Mouse (Mus musculus) granulocyte monocyte progenitor cell, adult 5-6 weeks (primary cell): Measurements from ENCODE around the gene Rpl32. TPM values are rescaled to one million over a fixed set of nuclear protein-coding genes. Genes with fewer than 3 reads are reported as not detected.

Experiments used
- ATAC-seq: replicated peaks from 2 replicates; pipeline ENCODE4 v1.8.0; 2016; ENCODE audit warnings: mild to moderate bottlenecking, moderate TSS enrichment, inconsistent platforms; ENCODE audit not compliant: poor library complexity, severe bottlenecking
- total RNA-seq, 2 experiments: library from RNA; stranded (forward) in 1 of 2; stranded (reverse) in 1 of 2; fragments of 200-712, 200-1000 nt in 1 of 2; fragments of >200 nt in 1 of 2; fragmentation: Nextera tagmentation in 1 of 2; gene quantifications; 2 replicates each; pipeline ENCODE4 v1.2.3; 2014 to 2017

Gene Rpl32
- total RNA-seq, 2 experiments from 2014 or later = 4,316 to 5,314 TPM

GRCm38 (mm10) chr6:115821216-115821993 lies 12.9 kb upstream of the Rpl32 start:
- no peak for ATAC-seq

GRCm38 (mm10) chr6:115818129-115818528 lies 9.6 kb upstream of the Rpl32 start:
- ATAC-seq = no peak

- no peak for ATAC-seq
These were observed 6.5 kb upstream of the Rpl32 start for GRCm38 (mm10) chr6:115815041-115815440.

DNA sequence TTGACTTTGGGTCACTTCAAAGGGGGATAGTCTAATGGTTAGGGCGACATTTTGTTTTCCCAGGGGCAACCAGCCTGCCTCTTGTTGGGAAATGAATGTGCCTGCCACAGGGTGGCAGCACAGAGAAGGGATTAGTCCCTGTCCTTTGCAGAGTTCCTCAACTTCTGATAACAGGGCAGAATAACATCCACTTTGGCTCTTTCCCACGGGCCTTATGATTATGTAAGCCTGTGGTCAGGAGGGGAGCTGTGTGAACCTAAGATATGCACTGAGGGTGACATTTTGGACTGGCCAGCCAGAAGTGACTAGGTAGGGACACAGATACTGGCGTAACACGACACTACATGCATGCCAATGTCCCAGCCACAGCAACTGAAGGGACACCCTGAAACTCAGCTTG lies 5.6 kb upstream of the Rpl32 start:
- ATAC-seq = peak; percentile 91

DNA sequence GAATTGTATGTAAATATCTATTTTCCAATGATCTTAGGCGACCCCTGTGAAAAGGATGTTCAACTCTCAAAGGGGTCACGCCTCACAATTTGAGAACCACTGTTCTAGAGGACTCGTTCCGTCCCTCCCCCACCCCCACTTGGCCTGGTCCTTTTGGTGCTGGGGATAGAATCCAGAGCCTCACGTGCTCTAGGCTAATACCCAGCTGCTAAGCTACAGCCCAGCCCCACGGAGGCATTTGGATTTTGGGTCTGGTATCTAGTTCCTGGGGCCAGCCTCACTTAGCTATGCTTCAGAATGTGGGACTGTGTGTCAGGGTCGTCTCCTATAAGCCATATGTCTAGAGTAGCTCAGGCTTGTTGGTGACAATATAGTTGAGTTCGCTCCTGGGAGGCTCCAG lies 3.1 kb upstream of the Rpl32 start:
- ATAC-seq = no peak

DNA sequence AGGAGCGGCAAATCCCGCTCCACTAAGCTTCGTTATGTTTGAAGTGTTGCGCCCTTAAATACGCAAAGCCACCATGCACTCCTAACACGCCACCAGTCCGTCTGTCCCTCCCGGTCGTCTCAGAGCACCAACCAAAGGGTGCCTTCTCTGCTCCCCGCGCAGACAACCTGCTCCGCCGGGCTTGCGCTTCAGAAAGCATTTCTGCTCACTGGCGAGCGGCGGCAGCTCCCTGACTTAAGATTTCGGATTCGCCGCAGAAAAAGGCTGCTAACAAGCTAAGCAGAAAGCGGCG lies 405 bp downstream of the Rpl32 start:
- ATAC-seq = no peak

- ATAC-seq = no peak
These were observed 917 bp downstream of the Rpl32 start for GRCm38 (mm10) chr6:115807464-115808195.

- ATAC-seq = no peak
These were observed 3.9 kb downstream of the Rpl32 start for GRCm38 (mm10) chr6:115804432-115805192.

GRCm38 (mm10) chr6:115803541-115804382 lies 4.8 kb downstream of the Rpl32 start:
- ATAC-seq = peak; percentile 85

- no peak for ATAC-seq
These were observed 6.7 kb downstream of the Rpl32 start for GRCm38 (mm10) chr6:115801811-115802210.

DNA sequence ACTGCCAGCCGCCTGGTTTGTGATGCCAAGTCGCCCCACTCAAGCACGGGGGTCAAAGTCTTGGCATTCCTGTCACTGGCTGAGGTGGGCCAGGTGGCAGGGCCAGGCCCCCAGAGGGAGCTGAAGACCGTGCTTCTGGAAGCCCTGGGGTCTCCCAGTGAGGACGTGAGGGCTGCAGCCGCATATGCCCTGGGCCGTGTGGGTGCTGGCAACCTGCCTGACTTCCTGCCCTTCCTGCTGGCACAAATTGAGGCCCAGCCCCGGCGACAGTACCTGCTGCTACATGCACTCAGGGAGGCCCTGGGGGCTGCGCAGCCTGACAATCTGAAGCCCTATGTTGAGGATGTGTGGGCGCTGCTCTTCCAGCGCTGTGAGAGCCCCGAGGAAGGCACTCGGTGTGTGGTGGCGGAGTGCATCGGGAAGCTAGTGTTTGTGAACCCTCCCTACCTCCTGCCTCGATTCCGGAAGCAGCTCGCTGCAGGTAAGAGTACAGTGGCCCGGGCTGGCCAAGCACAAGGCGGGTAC lies 15.8 kb downstream of the Rpl32 start:
- ATAC-seq = peak; percentile 38

DNA sequence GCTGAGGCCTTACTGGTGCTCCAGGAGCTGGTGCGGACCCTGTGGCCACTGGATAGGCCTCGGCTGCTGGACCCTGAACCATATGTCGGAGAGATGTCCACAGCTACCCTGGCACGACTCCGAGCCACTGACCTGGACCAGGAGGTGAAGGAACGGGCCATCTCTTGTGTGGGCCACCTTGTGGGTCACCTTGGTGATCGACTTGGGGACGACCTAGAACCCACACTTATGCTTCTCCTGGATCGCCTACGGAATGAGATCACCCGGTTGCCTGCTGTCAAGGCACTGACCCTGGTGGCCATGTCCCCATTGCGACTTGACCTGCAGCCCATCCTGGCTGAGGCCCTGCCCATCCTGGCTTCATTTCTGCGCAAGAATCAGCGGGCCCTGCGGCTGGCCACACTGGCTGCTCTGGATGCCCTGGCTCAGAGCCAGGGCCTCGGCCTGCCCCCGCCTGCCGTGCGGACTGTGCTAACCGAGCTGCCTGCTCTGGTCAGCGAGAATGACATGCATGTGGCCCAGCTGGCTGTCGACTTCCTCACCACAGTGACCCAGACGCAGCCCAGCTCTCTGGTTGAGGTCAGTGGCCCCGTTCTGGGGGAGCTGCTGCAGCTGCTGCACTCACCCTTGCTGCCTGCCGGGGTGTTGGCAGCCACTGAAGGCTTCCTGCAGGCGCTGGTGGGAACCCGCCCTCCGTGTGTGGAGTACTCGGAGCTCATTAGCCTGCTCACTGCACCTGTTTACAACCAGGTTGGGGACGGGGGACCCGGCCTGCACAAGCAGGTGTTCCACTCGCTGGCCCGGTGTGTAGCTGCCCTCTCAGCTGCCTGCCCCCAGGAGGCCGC lies 16.5 kb downstream of the Rpl32 start:
- ATAC-seq = peak; percentile 88

DNA sequence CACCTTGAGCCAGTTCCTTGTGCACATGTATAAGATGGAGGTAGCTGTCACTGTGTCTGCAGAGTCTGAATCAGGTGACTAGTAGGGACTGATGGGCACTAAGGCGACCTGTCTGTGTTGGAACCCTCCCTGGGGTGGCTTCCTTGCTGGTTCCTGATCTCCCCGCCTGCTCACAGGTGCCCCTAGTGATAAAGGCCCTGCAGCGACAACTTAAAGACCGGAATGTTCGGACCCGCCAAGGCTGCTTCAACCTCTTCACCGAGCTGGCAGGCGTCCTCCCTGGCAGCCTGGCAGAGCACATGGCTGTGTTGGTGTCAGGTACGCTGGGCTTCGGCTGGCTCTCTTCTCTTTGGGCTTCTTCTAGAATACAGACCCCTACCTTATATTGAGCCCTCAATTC lies 17.5 kb downstream of the Rpl32 start:
- no peak for ATAC-seq

GRCm38 (mm10) chr6:115782781-115783180 lies 25.8 kb downstream of the Rpl32 start:
- no peak for ATAC-seq

DNA sequence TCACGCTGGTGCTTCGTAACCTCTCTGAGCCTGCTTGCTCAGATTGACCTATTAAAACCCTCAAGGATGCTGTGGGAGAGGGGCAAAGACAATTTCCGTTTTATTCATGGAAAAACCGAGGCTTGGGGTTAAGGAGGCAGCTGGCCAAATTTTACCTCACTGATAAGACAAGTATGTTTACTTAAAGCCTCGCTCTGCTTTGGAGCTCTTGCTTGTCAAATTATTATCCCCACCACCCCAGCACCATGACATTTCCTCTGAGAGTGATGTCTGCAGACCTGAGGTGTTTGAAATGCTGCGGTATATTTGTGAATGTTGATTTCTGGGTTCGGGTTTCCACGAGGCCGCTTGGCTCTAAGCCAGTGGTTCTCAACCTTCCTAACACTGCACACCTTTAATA lies 32.2 kb downstream of the Rpl32 start:
- no peak for ATAC-seq

DNA sequence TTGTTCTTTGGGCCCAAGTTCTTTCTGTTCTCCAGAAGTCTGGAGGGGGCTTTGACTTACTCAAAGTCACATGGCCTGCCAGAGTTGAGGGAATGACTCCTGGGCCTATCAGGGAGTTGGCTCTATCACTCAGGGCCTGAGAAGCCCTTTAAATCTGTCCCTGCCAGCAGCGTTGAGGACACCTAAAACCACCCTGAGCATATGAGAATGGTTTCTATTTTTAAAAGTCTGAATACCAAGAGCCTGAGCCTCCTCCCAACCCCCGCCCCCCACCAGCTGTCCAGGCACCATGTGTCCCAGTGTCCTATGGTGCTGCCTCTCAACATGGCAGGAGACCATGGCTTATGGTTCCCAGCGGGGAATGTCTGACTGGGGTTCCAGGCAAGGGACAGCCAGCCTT lies 32.7 kb downstream of the Rpl32 start:
- ATAC-seq = no peak

DNA sequence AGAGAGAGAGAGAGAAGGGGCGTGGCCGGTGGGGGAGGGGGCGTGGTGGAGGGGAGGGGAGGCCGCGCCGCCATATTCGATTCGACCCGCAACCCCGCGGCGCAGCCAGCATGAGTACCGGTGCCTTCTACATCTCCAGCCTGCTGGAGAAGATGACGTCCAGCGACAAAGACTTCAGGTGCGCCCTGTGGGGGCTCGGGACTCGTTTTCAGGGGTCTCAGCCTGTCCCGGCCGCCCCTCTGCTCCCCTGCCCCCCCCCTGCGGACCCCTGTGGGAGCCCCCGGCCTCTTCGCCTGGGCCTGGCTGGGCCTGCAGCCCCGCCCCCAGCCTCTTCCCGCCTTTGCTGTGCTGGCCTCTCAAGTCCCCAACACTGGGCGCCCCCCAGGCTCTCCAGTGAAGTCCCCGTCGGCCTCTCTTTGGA lies 34.0 kb downstream of the Rpl32 start, which contains the start of gene Cand2:
Gene Cand2 (plus strand): TSS at position 38 of the 421 bp plus-strand sequence.
- ATAC-seq = peak; percentile 55

- ATAC-seq = peak; percentile 62
These were observed 34.6 kb downstream of the Rpl32 start for GRCm38 (mm10) chr6:115773966-115774413.

DNA sequence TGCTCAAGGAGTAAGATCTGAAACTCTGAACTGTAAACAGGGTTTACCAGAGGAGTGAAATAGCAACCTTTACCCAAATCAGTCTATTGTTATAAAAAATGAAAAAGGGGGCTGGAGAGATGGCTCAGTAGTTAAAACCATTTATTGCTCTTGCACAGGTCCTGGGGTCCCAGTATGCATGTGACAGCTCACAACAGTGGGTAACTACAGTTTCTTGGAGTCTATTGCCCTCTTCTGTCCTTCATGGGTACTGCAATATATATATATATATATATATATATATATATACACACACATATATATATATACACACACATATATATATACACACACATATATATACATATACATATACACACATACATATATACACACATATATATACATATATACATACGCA lies 35.9 kb downstream of the Rpl32 start:
- ATAC-seq = peak; percentile 71
